Mouse (Mus musculus) adrenal gland, postnatal 14 days (tissue): ENCODE results near the gene Tbxas1. TPM values are rescaled to one million over a fixed set of nuclear protein-coding genes. Genes with fewer than 3 reads are reported as not detected.

Experiments
- DNase-seq: peaks from one replicate; pipeline ENCODE4 v3.0.0; 2021; ENCODE audit warnings: mixed read lengths
- total RNA-seq: library from RNA; stranded (reverse); gene quantifications from 2 replicates; pipeline ENCODE4 v1.2.3, GENCODE M21; 2021

The Tbxas1 gene
- total RNA-seq, 1 experiment from 2014 or later = 3.0 TPM

- no peak for DNase-seq
Measured at GRCm38 (mm10) chr6:38923870-38924817, 48.9 kb downstream of the Tbxas1 start.

GRCm38 (mm10) chr6:38925719-38926118, 50.5 kb downstream of the Tbxas1 start:
- no peak for DNase-seq

GRCm38 (mm10) chr6:38926135-38926962, 51.1 kb downstream of the Tbxas1 start:
- peak; percentile 70 for DNase-seq

GRCm38 (mm10) chr6:38926963-38927361, 51.8 kb downstream of the Tbxas1 start:
- DNase-seq = no peak

GRCm38 (mm10) chr6:38928489-38928888, 53.3 kb downstream of the Tbxas1 start:
- no peak for DNase-seq

- DNase-seq = no peak
Measured at GRCm38 (mm10) chr6:38936009-38936408, 60.8 kb downstream of the Tbxas1 start.

- peak; percentile 26 for DNase-seq
Measured at GRCm38 (mm10) chr6:38938421-38938820, 63.2 kb downstream of the Tbxas1 start.

- no peak for DNase-seq
Measured at GRCm38 (mm10) chr6:38939096-38939495, 63.9 kb downstream of the Tbxas1 start.

- DNase-seq = no peak
Measured at GRCm38 (mm10) chr6:38941016-38941415, 65.8 kb downstream of the Tbxas1 start.

GRCm38 (mm10) chr6:38942771-38943170, 67.6 kb downstream of the Tbxas1 start:
- no peak for DNase-seq

GRCm38 (mm10) chr6:38944392-38944791, 69.2 kb downstream of the Tbxas1 start:
- no peak for DNase-seq

- DNase-seq = no peak
Measured at GRCm38 (mm10) chr6:38944826-38945225, 69.6 kb downstream of the Tbxas1 start.

GRCm38 (mm10) chr6:38945681-38946080, 70.5 kb downstream of the Tbxas1 start:
- DNase-seq = no peak

- no peak for DNase-seq
Measured at GRCm38 (mm10) chr6:38947282-38947681, 72.1 kb downstream of the Tbxas1 start.

- peak; percentile 50 for DNase-seq
Measured at GRCm38 (mm10) chr6:38949683-38950161, 74.5 kb downstream of the Tbxas1 start.

GRCm38 (mm10) chr6:38950341-38950740, 75.1 kb downstream of the Tbxas1 start:
- DNase-seq = no peak

GRCm38 (mm10) chr6:38950838-38951237, 75.6 kb downstream of the Tbxas1 start:
- no peak for DNase-seq

GRCm38 (mm10) chr6:38956641-38957040, 81.4 kb downstream of the Tbxas1 start:
- no peak for DNase-seq

GRCm38 (mm10) chr6:38957246-38957645, 82.0 kb downstream of the Tbxas1 start:
- DNase-seq = no peak

- no peak for DNase-seq
Measured at GRCm38 (mm10) chr6:38959502-38959901, 84.3 kb downstream of the Tbxas1 start.

- peak; percentile 53 for DNase-seq
Measured at GRCm38 (mm10) chr6:38960367-38960766, 85.2 kb downstream of the Tbxas1 start.

- peak; percentile 85 for DNase-seq
Measured at GRCm38 (mm10) chr6:38960791-38961426, 85.7 kb downstream of the Tbxas1 start.
